Mouse (Mus musculus): ENCODE results near the gene Gm382. TPM values are rescaled to one million over a fixed set of nuclear protein-coding genes. Genes with fewer than 3 reads are reported as not detected.

Gene Gm382
- total and polyA plus RNA-seq, 3 experiments, result not detected

DNA sequence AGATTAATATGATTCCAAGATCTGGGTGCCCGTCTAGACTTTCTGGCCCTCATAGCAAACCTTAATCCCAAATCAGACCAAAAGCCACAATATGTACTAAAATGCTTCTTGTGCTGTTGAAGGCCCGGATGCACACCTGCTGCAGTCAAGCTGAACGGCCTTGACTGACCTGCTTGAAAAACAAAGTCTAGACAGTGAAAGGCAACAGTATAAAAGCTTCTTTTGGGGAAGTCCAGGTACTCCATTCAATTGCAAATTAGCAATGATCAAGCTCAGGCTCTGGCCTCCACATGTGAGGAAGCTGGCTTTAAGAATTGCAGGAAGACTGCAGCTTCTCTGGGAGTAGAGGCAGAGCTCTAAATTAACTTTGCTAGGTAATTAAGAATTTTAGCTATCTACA, 54.2 kb downstream of the Gm382 start:
- Histone ChIP-seq H3K27ac (ENCODE audit: control insufficient read depth, low read depth, low read length) (no peak overlapping the region), H3K79me2 (ENCODE audit: control insufficient read depth, insufficient read depth, low read length, poor library complexity) (no peaks in the 10 kb centered on the region), H3K4me3 (ENCODE audit: control insufficient read depth in 1 of 2, insufficient read depth in 1 of 2, low read depth in 2 of 2, low read length in 2 of 2) (no peak overlapping the region), H3K4me1 (ENCODE audit: control insufficient read depth in 1 of 2, insufficient read depth in 2 of 2, low read length in 2 of 2) (no peaks in the 10 kb centered on the region), H3K9ac (ENCODE audit: control insufficient read depth, low read depth, low read length, poor library complexity, severe bottlenecking) (no peak overlapping the region), H3K36me3 (ENCODE audit: control insufficient read depth in 1 of 2, insufficient read depth in 2 of 2, low read length in 2 of 2) (no peaks in the 10 kb centered on the region), H3K9me3 (replicated peaks; ENCODE audit: insufficient read depth, low read length) (no peaks in the 10 kb centered on the region), H3K27me3 (ENCODE audit: control insufficient read depth in 1 of 2, insufficient read depth in 2 of 2, low read length in 2 of 2) (no peaks in the 10 kb centered on the region)
- DNase-seq (ENCODE audit: low read depth, low spot score), result no peak
- TF ChIP-seq JUND (IDR thresholded peaks at IDR 0.05; ENCODE audit: low read depth, low read length), result no peak
- no peak for TF ChIP-seq CHD2 (IDR thresholded peaks at IDR 0.05; ENCODE audit: low read length)
- no peak for TF ChIP-seq MAX (IDR thresholded peaks at IDR 0.05; ENCODE audit: low read length)
- no peak for TF ChIP-seq CTCF (IDR thresholded peaks at IDR 0.05 in 2 of 3, conservative IDR thresholded peaks at IDR 0.05 in 1 of 3; ENCODE audit: control insufficient read depth in 1 of 3, insufficient read depth in 1 of 3, low read depth in 2 of 3, low read length in 3 of 3, poor library complexity in 1 of 3, severe bottlenecking in 1 of 3)
- no peak for TF ChIP-seq USF2 (IDR thresholded peaks at IDR 0.05; ENCODE audit: borderline replicate concordance in 1 of 2, insufficient read depth in 1 of 2, low read depth in 1 of 2, low read length in 2 of 2)
- no peak for TF ChIP-seq USF1 (IDR thresholded peaks at IDR 0.05; ENCODE audit: low read depth, low read length)
- no peak for TF ChIP-seq POLR2AphosphoS5 (IDR thresholded peaks at IDR 0.05; ENCODE audit: borderline replicate concordance, low read depth, low read length)
- no peak for TF ChIP-seq KAT2A (conservative IDR thresholded peaks at IDR 0.05; ENCODE audit: low read depth, low read length)
- no peak for TF ChIP-seq SIN3A (IDR thresholded peaks at IDR 0.05; ENCODE audit: low read length)

DNA sequence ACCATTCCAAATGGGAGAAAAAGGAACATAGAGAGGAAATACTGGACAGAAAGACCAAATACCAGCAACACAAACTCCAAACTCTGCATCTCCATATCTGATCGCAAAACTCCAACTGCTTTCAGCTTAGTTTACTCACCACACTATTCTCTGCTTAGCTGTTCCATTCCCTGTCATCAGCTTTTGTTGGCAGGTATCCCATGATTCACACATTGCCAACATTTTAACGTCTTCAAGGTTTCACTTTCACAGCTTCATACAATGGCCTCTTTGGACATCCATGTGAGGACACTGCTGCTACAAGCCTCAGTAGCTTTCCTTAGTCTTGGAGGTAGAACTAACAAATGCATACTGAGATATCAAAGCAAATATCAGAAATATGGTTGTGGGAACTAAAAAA, 64.6 kb downstream of the Gm382 start:
- Histone ChIP-seq H3K4me1 (ENCODE audit: control insufficient read depth in 1 of 2, insufficient read depth in 2 of 2, low read length in 2 of 2) (no peaks in the 10 kb centered on the region), H3K4me3 (ENCODE audit: control insufficient read depth in 1 of 2, insufficient read depth in 1 of 2, low read depth in 2 of 2, low read length in 2 of 2) (no peak overlapping the region), H3K9me3 (replicated peaks; ENCODE audit: insufficient read depth, low read length) (no peaks in the 10 kb centered on the region), H3K9ac (ENCODE audit: control insufficient read depth, low read depth, low read length, poor library complexity, severe bottlenecking) (no peak overlapping the region), H3K27me3 (ENCODE audit: control insufficient read depth in 1 of 2, insufficient read depth in 2 of 2, low read length in 2 of 2) (no peaks in the 10 kb centered on the region), H3K79me2 (ENCODE audit: control insufficient read depth, insufficient read depth, low read length, poor library complexity) (no peaks in the 10 kb centered on the region), H3K27ac (ENCODE audit: control insufficient read depth, low read depth, low read length) (no peak overlapping the region), H3K36me3 (ENCODE audit: control insufficient read depth in 1 of 2, insufficient read depth in 2 of 2, low read length in 2 of 2) (no peaks in the 10 kb centered on the region)
- DNase-seq (ENCODE audit: low read depth, low spot score), result no peak
- TF ChIP-seq USF1 (IDR thresholded peaks at IDR 0.05; ENCODE audit: low read depth, low read length) (no peak), NRF1 (IDR thresholded peaks at IDR 0.05; ENCODE audit: insufficient read depth, low read depth, low read length, poor library complexity, severe bottlenecking) (no peak), MAX (IDR thresholded peaks at IDR 0.05; ENCODE audit: low read length) (no peak), POLR2AphosphoS2 (IDR thresholded peaks at IDR 0.05; ENCODE audit: low read length) (no peak), SMC3 (IDR thresholded peaks at IDR 0.05; ENCODE audit: low read depth, low read length) (no peak), ETS1 (IDR thresholded peaks at IDR 0.05; ENCODE audit: low read depth, low read length) (no peak), MEF2A (IDR thresholded peaks at IDR 0.05; ENCODE audit: extremely low read depth, insufficient replicate concordance, low read depth, low read length, poor library complexity, severe bottlenecking) (no peak), CHD2 (IDR thresholded peaks at IDR 0.05; ENCODE audit: low read length) (no peak), UBTF (IDR thresholded peaks at IDR 0.05; ENCODE audit: borderline replicate concordance, insufficient read depth, low read depth, low read length) (no peak), CHD1 (IDR thresholded peaks at IDR 0.05; ENCODE audit: low read depth, low read length) (no peak), POLR2AphosphoS5 (IDR thresholded peaks at IDR 0.05; ENCODE audit: borderline replicate concordance, low read depth, low read length) (no peak), BHLHE40 (IDR thresholded peaks at IDR 0.05; ENCODE audit: borderline replicate concordance, low read depth, low read length) (no peak), MYB (IDR thresholded peaks at IDR 0.05; ENCODE audit: low read depth, low read length) (no peak), TBP (IDR thresholded peaks at IDR 0.05; ENCODE audit: low read depth, low read length) (no peak), HCFC1 (IDR thresholded peaks at IDR 0.05; ENCODE audit: low read depth, low read length) (no peak), RCOR1 (IDR thresholded peaks at IDR 0.05; ENCODE audit: low read depth, low read length) (no peak), MAFK (IDR thresholded peaks at IDR 0.05; ENCODE audit: borderline replicate concordance, low read depth, low read length) (no peak), NELFE (IDR thresholded peaks at IDR 0.05; ENCODE audit: low read depth, low read length) (no peak)

Data from MEL (cell line).